Mouse (Mus musculus): ENCODE data around the gene Sec1. TPM values are rescaled to one million over a fixed set of nuclear protein-coding genes. Genes with fewer than 3 reads are reported as not detected.

Gene Sec1
- total RNA-seq, 1 experiment, result 4.5 TPM

- DNase-seq (ENCODE audit: low read depth, low spot score), result no peak
- peaks cover 0 to 8% of the 10 kb centered on the region in 2 experiments; a peak in 1 of 4 replicates for H3K4me1 ChIP-seq (ENCODE audit: control insufficient read depth in 2 of 2, insufficient read depth in 2 of 2, low read length in 2 of 2, poor library complexity in 1 of 2)
- in situ Hi-C loops (cut with MboI; ENCODE audit: low sequenced_read_pairs in 2 of 2, unreplicated experiment in 2 of 2), result no loop called here
- H3K9me3 ChIP-seq (ENCODE audit: control insufficient read depth, insufficient read depth, low read depth, low read length), result no peaks in the 10 kb centered on the region
- TF ChIP-seq CHD2 (IDR thresholded peaks at IDR 0.05; ENCODE audit: low read depth, low read length), result no peak
- TF ChIP-seq HCFC1 (IDR thresholded peaks at IDR 0.05; ENCODE audit: borderline replicate concordance, insufficient read depth, low read length), result no peak
- no peak for TF ChIP-seq MAFK (IDR thresholded peaks at IDR 0.05; ENCODE audit: insufficient read depth, low read depth, low read length)
- H3K27ac ChIP-seq (ENCODE audit: insufficient read depth, low read depth, low read length, poor library complexity, severe bottlenecking), result no peak overlapping the region
- peaks cover 60% of the 10 kb centered on the region for H3K36me3 ChIP-seq (ENCODE audit: control insufficient read depth, insufficient read depth, low read length, poor library complexity, severe bottlenecking)
- H3K9ac ChIP-seq (ENCODE audit: insufficient read depth, low read depth, low read length, poor library complexity, severe bottlenecking), result no peak overlapping the region
- H3K4me3 ChIP-seq (ENCODE audit: insufficient read depth in 1 of 2, low read depth in 1 of 2, low read length in 2 of 2, poor library complexity in 1 of 2, severe bottlenecking in 1 of 2), result no peak overlapping the region
These were observed 29.6 kb upstream of the Sec1 start for GRCm38 (mm10) chr7:45723781-45724180.

GRCm38 (mm10) chr7:45723301-45723700, 29.1 kb upstream of the Sec1 start:
- no peak for DNase-seq (ENCODE audit: low read depth, low spot score)

DNA sequence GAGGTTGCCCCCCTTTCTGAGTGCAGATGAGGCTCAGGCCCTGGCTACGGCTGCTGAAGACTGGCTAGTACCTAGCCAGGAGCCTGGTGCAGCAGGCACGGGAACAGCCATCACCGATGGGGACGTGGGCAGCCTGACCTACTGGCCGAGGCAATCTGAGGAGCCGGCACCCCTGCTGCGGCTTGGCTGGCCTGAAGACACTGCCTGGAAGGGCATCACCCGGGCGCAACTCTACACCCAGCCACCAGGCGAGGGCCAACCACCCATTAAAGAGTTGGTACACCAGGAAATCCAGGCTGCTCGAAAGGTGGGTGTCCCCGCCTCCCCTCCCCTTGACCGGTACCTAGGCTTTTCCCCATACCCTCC, 28.1 kb upstream of the Sec1 start:
- in situ Hi-C loops (cut with MboI; ENCODE audit: low sequenced_read_pairs in 2 of 2, unreplicated experiment in 2 of 2), result no loop called here
- DNase-seq (ENCODE audit: low read depth, low spot score), result no peak
- no peak overlapping the region for H3K4me3 ChIP-seq (ENCODE audit: insufficient read depth in 1 of 2, low read depth in 1 of 2, low read length in 2 of 2, poor library complexity in 1 of 2, severe bottlenecking in 1 of 2)
- no peak overlapping the region for H3K27ac ChIP-seq (ENCODE audit: insufficient read depth, low read depth, low read length, poor library complexity, severe bottlenecking)
- H3K9me3 ChIP-seq (ENCODE audit: control insufficient read depth, insufficient read depth, low read depth, low read length), result no peaks in the 10 kb centered on the region
- peaks cover 0 to 8% of the 10 kb centered on the region in 2 experiments; a peak in 1 of 4 replicates for H3K4me1 ChIP-seq (ENCODE audit: control insufficient read depth in 2 of 2, insufficient read depth in 2 of 2, low read length in 2 of 2, poor library complexity in 1 of 2)
- peaks cover 65% of the 10 kb centered on the region for H3K36me3 ChIP-seq (ENCODE audit: control insufficient read depth, insufficient read depth, low read length, poor library complexity, severe bottlenecking)
- no peak overlapping the region for H3K9ac ChIP-seq (ENCODE audit: insufficient read depth, low read depth, low read length, poor library complexity, severe bottlenecking)
- TF ChIP-seq ZNF384 (IDR thresholded peaks at IDR 0.05; ENCODE audit: low read depth, low read length) (no peak), CHD2 (IDR thresholded peaks at IDR 0.05; ENCODE audit: low read depth, low read length) (no peak), ZC3H11A (IDR thresholded peaks at IDR 0.05; ENCODE audit: borderline replicate concordance, low read depth, low read length) (no peak), MAFK (IDR thresholded peaks at IDR 0.05; ENCODE audit: insufficient read depth, low read depth, low read length) (no peak), HCFC1 (IDR thresholded peaks at IDR 0.05; ENCODE audit: borderline replicate concordance, insufficient read depth, low read length) (no peak)

More at GRCm38 (mm10) chr7:45723301-45723700, 29.1 kb upstream of the Sec1 start:
- in situ Hi-C loops (cut with MboI; ENCODE audit: low sequenced_read_pairs in 2 of 2, unreplicated experiment in 2 of 2), result no loop called here
- Histone ChIP-seq H3K36me3 (ENCODE audit: control insufficient read depth, insufficient read depth, low read length, poor library complexity, severe bottlenecking) (peaks cover 63% of the 10 kb centered on the region), H3K9ac (ENCODE audit: insufficient read depth, low read depth, low read length, poor library complexity, severe bottlenecking) (no peak overlapping the region), H3K4me3 (ENCODE audit: insufficient read depth in 1 of 2, low read depth in 1 of 2, low read length in 2 of 2, poor library complexity in 1 of 2, severe bottlenecking in 1 of 2) (no peak overlapping the region), H3K27ac (ENCODE audit: insufficient read depth, low read depth, low read length, poor library complexity, severe bottlenecking) (no peak overlapping the region), H3K4me1 (ENCODE audit: control insufficient read depth in 2 of 2, insufficient read depth in 2 of 2, low read length in 2 of 2, poor library complexity in 1 of 2) (peaks cover 0 to 8% of the 10 kb centered on the region in 2 experiments; a peak in 1 of 4 replicates), H3K9me3 (ENCODE audit: control insufficient read depth, insufficient read depth, low read depth, low read length) (no peaks in the 10 kb centered on the region)
- TF ChIP-seq MAFK (IDR thresholded peaks at IDR 0.05; ENCODE audit: insufficient read depth, low read depth, low read length) (no peak), ZC3H11A (IDR thresholded peaks at IDR 0.05; ENCODE audit: borderline replicate concordance, low read depth, low read length) (no peak), HCFC1 (IDR thresholded peaks at IDR 0.05; ENCODE audit: borderline replicate concordance, insufficient read depth, low read length) (no peak), ZNF384 (IDR thresholded peaks at IDR 0.05; ENCODE audit: low read depth, low read length) (no peak), CHD2 (IDR thresholded peaks at IDR 0.05; ENCODE audit: low read depth, low read length) (no peak)

GRCm38 (mm10) chr7:45721642-45722347, 27.6 kb upstream of the Sec1 start:
- no peaks in the 10 kb centered on the region for H3K9me3 ChIP-seq (ENCODE audit: control insufficient read depth, insufficient read depth, low read depth, low read length)
- H3K27ac ChIP-seq (ENCODE audit: insufficient read depth, low read depth, low read length, poor library complexity, severe bottlenecking), result no peak overlapping the region
- TF ChIP-seq MAFK (IDR thresholded peaks at IDR 0.05; ENCODE audit: insufficient read depth, low read depth, low read length), result no peak
- in situ Hi-C loops (cut with MboI; ENCODE audit: low sequenced_read_pairs in 2 of 2, unreplicated experiment in 2 of 2), result no loop called here
- H3K4me3 ChIP-seq (ENCODE audit: insufficient read depth in 1 of 2, low read depth in 1 of 2, low read length in 2 of 2, poor library complexity in 1 of 2, severe bottlenecking in 1 of 2), result no peak overlapping the region
- DNase-seq (ENCODE audit: low read depth, low spot score), result no peak
- H3K36me3 ChIP-seq (ENCODE audit: control insufficient read depth, insufficient read depth, low read length, poor library complexity, severe bottlenecking), result peaks cover 65% of the 10 kb centered on the region
- no peak overlapping the region for H3K9ac ChIP-seq (ENCODE audit: insufficient read depth, low read depth, low read length, poor library complexity, severe bottlenecking)
- peaks cover 0 to 8% of the 10 kb centered on the region in 2 experiments; a peak in 1 of 4 replicates for H3K4me1 ChIP-seq (ENCODE audit: control insufficient read depth in 2 of 2, insufficient read depth in 2 of 2, low read length in 2 of 2, poor library complexity in 1 of 2)

GRCm38 (mm10) chr7:45721234-45721571, 27.0 kb upstream of the Sec1 start:
- in situ Hi-C loops (cut with MboI; ENCODE audit: low sequenced_read_pairs in 2 of 2, unreplicated experiment in 2 of 2), result no loop called here
- peaks cover 0 to 8% of the 10 kb centered on the region in 2 experiments; a peak in 1 of 4 replicates for H3K4me1 ChIP-seq (ENCODE audit: control insufficient read depth in 2 of 2, insufficient read depth in 2 of 2, low read length in 2 of 2, poor library complexity in 1 of 2)
- TF ChIP-seq HCFC1 (IDR thresholded peaks at IDR 0.05; ENCODE audit: borderline replicate concordance, insufficient read depth, low read length) (no peak), ZNF384 (IDR thresholded peaks at IDR 0.05; ENCODE audit: low read depth, low read length) (no peak), MAFK (IDR thresholded peaks at IDR 0.05; ENCODE audit: insufficient read depth, low read depth, low read length) (no peak), CHD2 (IDR thresholded peaks at IDR 0.05; ENCODE audit: low read depth, low read length) (no peak), ZC3H11A (IDR thresholded peaks at IDR 0.05; ENCODE audit: borderline replicate concordance, low read depth, low read length) (no peak)
- peak overlapping the region in 1 of 2 experiments; percentile 18; a peak in 1 of 4 replicates for H3K4me3 ChIP-seq (ENCODE audit: insufficient read depth in 1 of 2, low read depth in 1 of 2, low read length in 2 of 2, poor library complexity in 1 of 2, severe bottlenecking in 1 of 2)
- no peaks in the 10 kb centered on the region for H3K9me3 ChIP-seq (ENCODE audit: control insufficient read depth, insufficient read depth, low read depth, low read length)
- no peak overlapping the region for H3K27ac ChIP-seq (ENCODE audit: insufficient read depth, low read depth, low read length, poor library complexity, severe bottlenecking)
- H3K36me3 ChIP-seq (ENCODE audit: control insufficient read depth, insufficient read depth, low read length, poor library complexity, severe bottlenecking), result peaks cover 65% of the 10 kb centered on the region
- DNase-seq (ENCODE audit: low read depth, low spot score), result no peak
- H3K9ac ChIP-seq (ENCODE audit: insufficient read depth, low read depth, low read length, poor library complexity, severe bottlenecking), result no peak overlapping the region
